Mouse (Mus musculus): ENCODE results near the gene Mea1. TPM values are rescaled to one million over a fixed set of nuclear protein-coding genes. Genes with fewer than 3 reads are reported as not detected.

The Mea1 gene
- polyA plus RNA-seq, 1 experiment from 2014 or later: 132 TPM

DNA sequence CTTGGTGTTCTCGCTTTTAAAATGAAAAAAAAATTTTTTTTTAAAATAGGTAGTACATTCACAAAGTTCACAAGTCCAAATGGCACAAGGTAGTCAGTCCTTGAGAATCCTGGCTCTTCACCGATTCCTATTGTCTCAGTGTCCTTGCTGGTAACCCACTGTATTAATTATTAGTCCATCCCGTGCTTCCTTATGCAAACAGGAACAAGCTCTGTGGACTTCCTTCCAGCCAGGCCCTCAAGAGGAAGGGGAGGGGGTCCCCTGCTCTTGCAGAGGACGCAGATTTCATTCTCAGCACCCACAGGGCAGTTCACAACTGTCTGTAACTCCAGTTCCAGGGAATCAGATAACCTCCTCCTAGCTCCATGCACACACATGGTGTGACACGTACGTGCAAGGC is 22.5 kb upstream of the Mea1 start:
- WGBS: 82% methylated on average over 6 of the region's 6 CpGs
- Histone ChIP-seq H3K27ac (replicated peaks; ENCODE audit: low read depth, low read length) (no peak overlapping the region), H3K9me3 (ENCODE audit: control insufficient read depth, low read length) (no peaks in the 10 kb centered on the region), H3K9ac (ENCODE audit: low read depth, low read length) (no peak overlapping the region), H3K36me3 (ENCODE audit: control insufficient read depth, insufficient read depth, low read length) (peaks cover 93% of the 10 kb centered on the region), H3K4me3 (ENCODE audit: low read depth, low read length) (no peak overlapping the region), H3K27me3 (replicated peaks; ENCODE audit: control insufficient read depth, insufficient read depth, low read length) (no peaks in the 10 kb centered on the region), H3K4me2 (ENCODE audit: low read depth, low read length) (no peak overlapping the region), H3K4me1 (ENCODE audit: control insufficient read depth, insufficient read depth, low read length) (peaks cover 21% of the 10 kb centered on the region)
- ATAC-seq (ENCODE audit: low read depth) (no peak), DNase-seq (ENCODE audit: low spot score) (no peak)

GRCm38 (mm10) chr17:46661351-46661750 is 17.2 kb upstream of the Mea1 start:
- Histone ChIP-seq H3K9me3 (ENCODE audit: control insufficient read depth, low read length) (no peaks in the 10 kb centered on the region), H3K4me1 (ENCODE audit: control insufficient read depth, insufficient read depth, low read length) (no peaks in the 10 kb centered on the region), H3K27ac (replicated peaks; ENCODE audit: low read depth, low read length) (no peak overlapping the region), H3K36me3 (ENCODE audit: control insufficient read depth, insufficient read depth, low read length) (peaks cover 95% of the 10 kb centered on the region), H3K27me3 (replicated peaks; ENCODE audit: control insufficient read depth, insufficient read depth, low read length) (no peaks in the 10 kb centered on the region), H3K4me3 (ENCODE audit: low read depth, low read length) (no peak overlapping the region), H3K4me2 (ENCODE audit: low read depth, low read length) (no peak overlapping the region), H3K9ac (ENCODE audit: low read depth, low read length) (no peak overlapping the region)
- ATAC-seq (ENCODE audit: low read depth): no peak
- DNase-seq (ENCODE audit: low spot score): no peak
- WGBS: 92% methylated on average over 9 of the region's 9 CpGs

DNA sequence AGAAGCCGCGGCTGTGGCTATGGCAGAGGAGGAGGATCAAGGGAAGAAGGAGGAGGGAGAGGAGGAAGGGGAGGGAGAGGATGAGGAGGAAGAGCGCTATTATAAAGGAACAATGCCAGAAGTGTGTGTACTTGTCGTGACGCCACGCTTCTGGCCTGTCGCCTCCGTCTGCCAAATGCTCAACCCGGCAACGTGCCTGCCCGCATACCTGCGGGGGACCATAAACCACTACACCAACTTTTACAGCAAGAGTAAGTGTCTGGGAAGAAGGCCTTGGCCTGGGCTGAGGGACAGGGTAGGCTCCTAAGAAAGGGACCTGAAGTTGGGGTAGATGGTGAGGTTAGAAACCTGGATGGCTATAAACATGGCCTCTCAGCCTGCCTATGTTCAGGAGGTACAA is 16.6 kb upstream of the Mea1 start:
- Histone ChIP-seq H3K36me3 (ENCODE audit: control insufficient read depth, insufficient read depth, low read length) (peaks cover 95% of the 10 kb centered on the region), H3K4me1 (ENCODE audit: control insufficient read depth, insufficient read depth, low read length) (no peaks in the 10 kb centered on the region), H3K9me3 (ENCODE audit: control insufficient read depth, low read length) (no peaks in the 10 kb centered on the region), H3K9ac (ENCODE audit: low read depth, low read length) (no peak overlapping the region), H3K27me3 (replicated peaks; ENCODE audit: control insufficient read depth, insufficient read depth, low read length) (no peaks in the 10 kb centered on the region), H3K4me2 (ENCODE audit: low read depth, low read length) (no peak overlapping the region), H3K4me3 (ENCODE audit: low read depth, low read length) (no peak overlapping the region), H3K27ac (replicated peaks; ENCODE audit: low read depth, low read length) (no peak overlapping the region)
- DNase-seq (ENCODE audit: low spot score) (no peak), ATAC-seq (ENCODE audit: low read depth) (no peak)
- 93% methylated on average over 12 of the region's 12 CpGs for WGBS

DNA sequence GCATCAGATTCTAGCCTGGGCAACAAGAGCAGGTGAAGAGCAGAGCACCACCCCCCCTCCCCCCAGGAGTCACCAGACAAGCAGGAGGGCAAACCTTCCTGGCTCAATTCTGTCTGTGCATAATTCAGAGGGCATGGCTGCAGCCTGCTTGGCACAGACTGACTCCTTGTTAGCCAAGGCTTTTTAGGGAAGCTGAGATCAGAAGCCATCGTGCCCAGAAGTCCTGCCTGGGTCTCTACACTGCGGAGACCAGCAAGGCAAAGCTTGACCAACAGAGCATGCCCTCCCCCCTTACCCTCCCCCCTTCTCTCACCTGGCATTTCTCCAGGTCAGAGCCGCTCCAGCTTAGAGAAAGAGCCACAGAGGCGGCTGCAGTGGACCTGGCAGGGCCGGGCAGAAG is 15.9 kb upstream of the Mea1 start:
- H3K27ac ChIP-seq (replicated peaks; ENCODE audit: low read depth, low read length): no peak overlapping the region
- WGBS: 92% methylated on average over 5 of the region's 5 CpGs
- no peak for DNase-seq (ENCODE audit: low spot score)
- no peaks in the 10 kb centered on the region for H3K27me3 ChIP-seq (replicated peaks; ENCODE audit: control insufficient read depth, insufficient read depth, low read length)
- H3K4me2 ChIP-seq (ENCODE audit: low read depth, low read length): no peak overlapping the region
- H3K4me1 ChIP-seq (ENCODE audit: control insufficient read depth, insufficient read depth, low read length): no peaks in the 10 kb centered on the region
- H3K4me3 ChIP-seq (ENCODE audit: low read depth, low read length): no peak overlapping the region
- peaks cover 92% of the 10 kb centered on the region for H3K36me3 ChIP-seq (ENCODE audit: control insufficient read depth, insufficient read depth, low read length)
- no peak for ATAC-seq (ENCODE audit: low read depth)
- no peaks in the 10 kb centered on the region for H3K9me3 ChIP-seq (ENCODE audit: control insufficient read depth, low read length)
- no peak overlapping the region for H3K9ac ChIP-seq (ENCODE audit: low read depth, low read length)

DNA sequence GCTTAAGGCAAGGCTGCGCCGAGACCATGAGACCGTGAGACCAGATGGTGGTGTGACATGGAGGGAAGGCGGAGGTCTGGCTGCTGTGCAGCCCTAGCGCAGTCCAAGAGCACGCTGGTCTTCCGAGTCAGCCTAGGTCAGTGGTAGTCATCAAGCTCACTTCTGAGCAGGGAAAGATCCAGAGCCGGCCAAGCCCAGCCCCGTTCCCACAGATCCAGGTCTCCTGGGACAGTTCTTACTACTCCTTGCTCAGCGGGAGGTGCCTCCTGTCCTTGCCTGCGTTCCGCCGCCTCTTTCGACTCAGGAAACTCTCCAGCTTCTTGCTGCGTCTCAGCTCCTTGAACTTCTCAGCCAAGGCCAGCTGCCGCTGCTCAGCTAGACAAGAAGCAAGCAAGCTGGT is 10.9 kb upstream of the Mea1 start:
- 89% methylated on average over 16 of the region's 16 CpGs for WGBS
- no peak overlapping the region for H3K27ac ChIP-seq (replicated peaks; ENCODE audit: low read depth, low read length)
- 0 out of 2 replicates have a peak, but pooled peaks have one; percentile 3 for ATAC-seq (ENCODE audit: low read depth)

DNA sequence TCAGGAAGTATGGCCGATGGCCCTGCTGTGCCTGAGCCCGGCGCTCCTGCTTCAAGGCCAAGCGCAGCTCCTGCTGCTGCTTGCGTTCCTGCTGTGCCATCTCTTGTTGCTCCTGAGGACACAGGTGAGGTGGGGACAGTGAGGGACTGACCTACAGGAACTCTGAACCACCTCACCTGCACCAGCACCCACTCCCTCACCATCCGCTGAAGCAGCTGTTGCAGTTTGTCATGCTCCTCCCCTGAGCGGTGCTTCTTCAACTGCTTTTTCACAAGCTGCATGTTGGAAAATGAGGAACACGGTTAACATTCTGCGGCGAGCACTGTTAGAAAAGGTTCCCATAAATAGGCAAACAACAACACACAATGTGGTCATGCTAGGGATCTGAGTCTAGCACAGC is 8.7 kb upstream of the Mea1 start:
- DNase-seq (ENCODE audit: low spot score): no peak
- ATAC-seq (ENCODE audit: low read depth): no peak
- 93% methylated on average over 10 of the region's 10 CpGs for WGBS
- Histone ChIP-seq H3K4me1 (ENCODE audit: control insufficient read depth, insufficient read depth, low read length) (peaks cover 12% of the 10 kb centered on the region; the same call in 1 of the 2 replicates), H3K9me3 (ENCODE audit: control insufficient read depth, low read length) (no peaks in the 10 kb centered on the region), H3K36me3 (ENCODE audit: control insufficient read depth, insufficient read depth, low read length) (peaks cover 59% of the 10 kb centered on the region), H3K9ac (ENCODE audit: low read depth, low read length) (no peak overlapping the region), H3K4me3 (ENCODE audit: low read depth, low read length) (no peak overlapping the region), H3K27me3 (replicated peaks; ENCODE audit: control insufficient read depth, insufficient read depth, low read length) (no peaks in the 10 kb centered on the region), H3K4me2 (ENCODE audit: low read depth, low read length) (no peak overlapping the region), H3K27ac (replicated peaks; ENCODE audit: low read depth, low read length) (no peak overlapping the region)

More for the DNA sequence above, 10.9 kb upstream of the Mea1 start:
- no peaks in the 10 kb centered on the region for H3K27me3 ChIP-seq (replicated peaks; ENCODE audit: control insufficient read depth, insufficient read depth, low read length)
- H3K9ac ChIP-seq (ENCODE audit: low read depth, low read length): no peak overlapping the region
- no peaks in the 10 kb centered on the region for H3K9me3 ChIP-seq (ENCODE audit: control insufficient read depth, low read length)
- H3K4me3 ChIP-seq (ENCODE audit: low read depth, low read length): no peak overlapping the region
- no peak for DNase-seq (ENCODE audit: low spot score)
- no peaks in the 10 kb centered on the region for H3K4me1 ChIP-seq (ENCODE audit: control insufficient read depth, insufficient read depth, low read length)
- no peak overlapping the region for H3K4me2 ChIP-seq (ENCODE audit: low read depth, low read length)
- peaks cover 76% of the 10 kb centered on the region for H3K36me3 ChIP-seq (ENCODE audit: control insufficient read depth, insufficient read depth, low read length)

DNA sequence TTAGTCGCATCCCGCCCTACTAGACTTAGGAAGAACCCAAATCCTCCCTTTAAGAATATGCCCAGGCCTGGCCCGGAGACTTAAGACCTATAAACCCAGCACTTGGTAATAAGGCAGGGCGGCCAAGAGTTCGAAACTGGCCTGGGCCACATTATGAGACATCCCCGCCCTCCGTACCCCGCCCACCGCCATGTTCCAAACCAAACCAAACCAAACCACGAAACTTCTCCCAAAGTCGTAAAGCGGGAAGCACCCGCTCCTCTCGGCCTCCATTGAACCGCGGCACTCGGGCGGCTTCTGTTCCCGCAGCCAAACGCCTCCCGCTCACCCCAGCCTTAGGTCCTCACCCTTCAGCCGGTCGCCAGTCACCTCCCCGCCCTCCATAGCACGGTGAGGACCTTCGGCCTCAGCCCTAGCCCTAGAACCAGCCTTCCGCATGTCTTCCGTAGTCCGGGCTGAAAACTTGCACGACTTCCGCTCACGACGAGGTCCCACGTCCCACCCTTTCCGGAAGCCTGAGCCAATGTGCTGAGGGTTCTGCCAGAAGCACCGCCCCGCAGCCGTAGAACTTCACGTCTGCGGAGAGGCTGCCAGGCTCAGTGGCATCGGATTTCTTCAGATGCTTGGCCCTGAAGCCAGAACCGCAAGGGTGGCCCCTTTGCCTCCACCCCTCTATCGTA is 4.6 kb upstream of the Mea1 start, which contains the start of gene Rrp36:
Gene Rrp36, minus strand, starts transcription at position 503 of the 680 bp plus-strand sequence.
- ATAC-seq (ENCODE audit: low read depth) (peak; percentile 96), DNase-seq (ENCODE audit: low spot score) (peak; percentile 98)
- H3K4me3 ChIP-seq (ENCODE audit: low read depth, low read length): peak within 1 kb of the TSS; percentile 75
- WGBS: 1% methylated on average over 43 of the region's 43 CpGs
- H3K4me1 ChIP-seq (ENCODE audit: control insufficient read depth, insufficient read depth, low read length): peaks cover 14% of the 10 kb centered on the region
- no peaks in the 10 kb centered on the region for H3K9me3 ChIP-seq (ENCODE audit: control insufficient read depth, low read length)
- no peaks in the 10 kb centered on the region for H3K27me3 ChIP-seq (replicated peaks; ENCODE audit: control insufficient read depth, insufficient read depth, low read length)
- peak within 1 kb of the TSS; percentile 90 for H3K27ac ChIP-seq (replicated peaks; ENCODE audit: low read depth, low read length)
- peaks cover 64% of the 10 kb centered on the region for H3K36me3 ChIP-seq (ENCODE audit: control insufficient read depth, insufficient read depth, low read length)
- H3K4me2 ChIP-seq (ENCODE audit: low read depth, low read length): peak within 1 kb of the TSS; percentile 85
- peak within 1 kb of the TSS; percentile 78 for H3K9ac ChIP-seq (ENCODE audit: low read depth, low read length)

DNA sequence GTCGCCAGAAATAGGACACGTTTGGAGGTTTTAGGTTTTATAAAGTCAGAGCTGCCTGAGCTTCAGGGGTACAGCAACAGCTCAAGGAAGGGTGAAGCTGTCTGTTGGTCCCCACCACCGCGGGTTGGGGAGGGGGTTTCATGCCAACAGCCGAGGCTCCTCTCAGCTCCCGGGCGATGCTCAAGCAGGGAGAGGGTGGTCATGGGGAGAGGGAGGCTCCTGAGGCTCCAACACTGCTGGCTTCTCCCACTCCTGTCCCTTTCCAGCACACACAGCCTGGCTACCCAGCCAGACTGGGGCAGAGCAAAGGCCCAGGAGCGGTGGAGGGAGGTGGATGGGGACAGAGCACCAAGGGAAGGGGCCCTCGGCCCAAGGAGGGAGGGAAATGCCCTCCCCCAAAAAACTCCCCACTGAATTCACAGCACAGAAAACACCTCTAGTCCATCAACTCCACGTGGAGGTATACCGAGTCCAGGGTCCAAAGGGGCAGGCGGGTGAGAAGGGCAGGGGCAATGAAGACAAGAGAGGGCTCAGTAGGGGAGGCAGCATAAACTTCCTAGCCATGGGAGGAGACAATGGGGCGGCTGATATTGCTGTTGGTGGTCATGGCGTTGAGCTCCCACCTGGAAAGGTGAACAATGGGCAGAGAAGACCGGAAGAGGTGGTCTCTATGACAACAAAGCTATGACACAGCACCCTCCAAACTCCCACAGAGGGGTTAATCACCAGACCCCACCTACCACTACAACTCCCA is 3.9 kb upstream of the Mea1 start:
- 19% methylated on average over 13 of the region's 15 CpGs for WGBS
- H3K36me3 ChIP-seq (ENCODE audit: control insufficient read depth, insufficient read depth, low read length): peaks cover 56% of the 10 kb centered on the region
- peak; percentile 31; the same call in 1 of the 2 replicates for ATAC-seq (ENCODE audit: low read depth)

More for the DNA sequence above, 3.9 kb upstream of the Mea1 start:
- Histone ChIP-seq H3K4me2 (ENCODE audit: low read depth, low read length) (peak overlapping the region; percentile 85), H3K27me3 (replicated peaks; ENCODE audit: control insufficient read depth, insufficient read depth, low read length) (no peaks in the 10 kb centered on the region), H3K27ac (replicated peaks; ENCODE audit: low read depth, low read length) (peak overlapping the region; percentile 90), H3K9ac (ENCODE audit: low read depth, low read length) (peak overlapping the region; percentile 78), H3K4me3 (ENCODE audit: low read depth, low read length) (peak overlapping the region; percentile 75), H3K4me1 (ENCODE audit: control insufficient read depth, insufficient read depth, low read length) (peaks cover 21% of the 10 kb centered on the region), H3K9me3 (ENCODE audit: control insufficient read depth, low read length) (no peaks in the 10 kb centered on the region)
- DNase-seq (ENCODE audit: low spot score): no peak

All from embryonic facial prominence, embryonic 14.5 days (tissue).